Mouse (Mus musculus): ENCODE data around the gene Srl.
"Not testable (repeated sequence)": the region's sequence is repeated elsewhere in the genome, so short reads cannot be mapped to it uniquely, and the experiment has no call there.

The Srl gene

GRCm38 (mm10) chr16:4552829-4553550 lies 11.4 kb upstream of the Srl start:
- DNase-seq = no peak

- peak; percentile 13 for DNase-seq
These were observed 10.3 kb upstream of the Srl start for GRCm38 (mm10) chr16:4551885-4552284.

- peak; percentile 53 for DNase-seq
These were observed 9.4 kb upstream of the Srl start for GRCm38 (mm10) chr16:4551056-4551455.

GRCm38 (mm10) chr16:4548953-4549688 lies 7.5 kb upstream of the Srl start:
- peak; percentile 2 for DNase-seq

GRCm38 (mm10) chr16:4547611-4548010 lies 6.0 kb upstream of the Srl start:
- DNase-seq = peak; percentile 4

- peak; percentile 1 for DNase-seq
These were observed 5.2 kb upstream of the Srl start for GRCm38 (mm10) chr16:4546838-4547237.

GRCm38 (mm10) chr16:4544845-4545244 lies 3.2 kb upstream of the Srl start:
- no peak for DNase-seq

GRCm38 (mm10) chr16:4543266-4543665 lies 1.6 kb upstream of the Srl start:
- no peak for DNase-seq

GRCm38 (mm10) chr16:4542236-4542774 lies 689 bp upstream of the Srl start:
- no peak for DNase-seq

- DNase-seq = no peak
These were observed 583 bp downstream of the Srl start for GRCm38 (mm10) chr16:4541033-4541432.

GRCm38 (mm10) chr16:4540064-4540775 lies 1.4 kb downstream of the Srl start:
- DNase-seq = no peak

- DNase-seq = no peak
These were observed 2.1 kb downstream of the Srl start for GRCm38 (mm10) chr16:4539521-4539920.

GRCm38 (mm10) chr16:4537616-4538358 lies 3.8 kb downstream of the Srl start:
- DNase-seq = no peak

- DNase-seq = not testable (repeated sequence)
These were observed 14.2 kb downstream of the Srl start for GRCm38 (mm10) chr16:4527373-4527772.

- DNase-seq = no peak
These were observed 18.2 kb downstream of the Srl start for GRCm38 (mm10) chr16:4523313-4524004.

- no peak for DNase-seq
These were observed 18.7 kb downstream of the Srl start for GRCm38 (mm10) chr16:4522879-4523278.

- no peak for DNase-seq
These were observed 19.7 kb downstream of the Srl start for GRCm38 (mm10) chr16:4521735-4522530.

- DNase-seq = no peak
These were observed 20.4 kb downstream of the Srl start for GRCm38 (mm10) chr16:4521074-4521667.

GRCm38 (mm10) chr16:4520673-4521072 lies 20.9 kb downstream of the Srl start:
- no peak for DNase-seq

GRCm38 (mm10) chr16:4519825-4520224 lies 21.8 kb downstream of the Srl start:
- no peak for DNase-seq

- DNase-seq = peak; percentile 55
These were observed 22.5 kb downstream of the Srl start for GRCm38 (mm10) chr16:4519157-4519556.
